Mouse (Mus musculus) hindbrain, embryonic 15.5 days (tissue): Measurements from ENCODE around the gene Ap2a2. TPM values are rescaled to one million over a fixed set of nuclear protein-coding genes. Genes with fewer than 3 reads are reported as not detected.

ENCODE experiments used
- ATAC-seq: fragments of 200-750 bp; cut with Nextera tagmentation; 2 replicates; pipeline ENCODE4 v1.8.0; 2017; ENCODE audit warnings: low read depth, moderate number of reproducible peaks, moderate TSS enrichment; ENCODE audit not compliant: low FRiP score
- H3K27ac ChIP-seq: fragments of 300-500 bp; sonication (generic); replicated peaks from 2 replicates; pipeline ENCODE4 v1.5.1; 2015; ENCODE audit warnings: mild to moderate bottlenecking, inconsistent platforms
- H3K27me3 ChIP-seq: fragments of 300-500 bp; sonication (generic); 2 replicates; pipeline ENCODE4 v1.6.1; 2015; ENCODE audit warnings: control low read depth, inconsistent platforms
- H3K36me3 ChIP-seq: fragments of 300-500 bp; sonication (generic); 2 replicates; pipeline ENCODE4 v1.6.1; 2015; ENCODE audit warnings: control low read depth, inconsistent platforms
- H3K4me1 ChIP-seq: fragments of 300-500 bp; sonication (generic); replicated peaks from 2 replicates; pipeline ENCODE4 v1.6.1; 2015; ENCODE audit warnings: control low read depth, inconsistent platforms
- H3K4me2 ChIP-seq: fragments of 300-500 bp; sonication (generic); 2 replicates; pipeline ENCODE4 v1.6.1; 2015; ENCODE audit warnings: moderate library complexity, mild to moderate bottlenecking, inconsistent platforms
- H3K4me3 ChIP-seq: fragments of 300-500 bp; sonication (generic); 2 replicates; pipeline ENCODE4 v1.5.1; 2015; ENCODE audit warnings: mild to moderate bottlenecking, inconsistent platforms
- H3K9ac ChIP-seq: fragments of 300-500 bp; sonication (generic); 2 replicates; pipeline ENCODE4 v1.6.1; 2015; ENCODE audit warnings: inconsistent platforms
- H3K9me3 ChIP-seq: fragments of 300-500 bp; sonication (generic); 2 replicates; pipeline ENCODE4 v1.6.1; 2016; ENCODE audit warnings: control low read depth, inconsistent platforms
- WGBS: fragments of 180-500 bp; shearing (Covaris S2); methylation state at CpG from one replicate; pipeline ENCODE4 v1.1.7; 2015; 5-methylcytosine and 5-hydroxymethylcytosine counted together
- polyA plus RNA-seq: library from polyadenylated mRNA; unstranded; fragments of >200 nt; fragmentation: Nextera tagmentation; extraction: Ambion mirVana; gene quantifications from 2 replicates; pipeline ENCODE4 v1.2.1, GENCODE M21; 2015

Ap2a2 gene
- polyA plus RNA-seq, 1 experiment from 2014 or later: 125 TPM

DNA sequence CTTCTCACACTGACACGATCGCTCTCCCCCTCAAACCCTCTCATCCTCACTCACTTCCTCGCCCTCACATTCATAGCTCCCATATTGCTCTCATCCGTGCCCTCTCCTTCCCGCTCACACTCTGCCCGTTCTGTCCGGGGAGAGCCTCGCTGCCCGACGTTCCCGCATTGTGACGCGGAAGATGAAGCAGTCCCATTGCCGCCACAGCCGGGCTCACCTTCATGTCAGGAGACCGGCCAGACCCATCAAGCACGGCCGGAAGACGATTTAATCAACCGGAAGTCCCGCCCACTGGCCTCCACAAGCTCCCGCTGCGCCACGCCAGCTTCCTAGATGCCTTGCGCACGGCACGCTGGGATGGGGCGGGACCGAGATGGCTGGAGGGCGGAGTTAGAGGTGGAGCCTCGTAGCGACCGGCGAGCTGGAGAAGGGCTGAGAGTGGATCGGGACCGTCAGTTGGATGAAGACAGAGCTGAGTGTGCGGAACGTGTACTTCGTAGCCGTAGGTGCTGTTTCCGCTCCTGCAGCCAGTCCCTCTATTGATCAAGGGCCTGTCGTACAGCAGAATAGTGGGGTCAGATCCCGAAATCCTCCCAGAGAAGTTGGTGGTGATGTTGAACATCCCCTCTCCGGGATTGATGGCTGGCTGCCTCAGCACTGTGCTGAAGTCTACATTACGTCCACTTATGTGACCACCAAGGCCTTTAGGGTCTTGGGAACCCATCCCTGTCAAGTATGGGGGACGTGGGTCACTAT, 22.2 kb upstream of the Ap2a2 start, which contains the start of gene Chid1:
Gene Chid1 (minus strand): TSS at position 302 of the 756 bp plus-strand sequence.
- peaks cover 21% of the 10 kb centered on the region for H3K4me1 ChIP-seq
- H3K27me3 ChIP-seq: no peaks in the 10 kb centered on the region
- ATAC-seq: peak; percentile 98
- 1% methylated on average over 46 of the region's 46 CpGs for WGBS
- no peaks in the 10 kb centered on the region for H3K36me3 ChIP-seq
- peak within 1 kb of the TSS; percentile 77 for H3K4me2 ChIP-seq
- peak within 1 kb of the TSS; percentile 64 for H3K4me3 ChIP-seq
- H3K27ac ChIP-seq: peak within 1 kb of the TSS; percentile 87
- peak within 1 kb of the TSS; percentile 64 for H3K9ac ChIP-seq
- H3K9me3 ChIP-seq: no peaks in the 10 kb centered on the region

DNA sequence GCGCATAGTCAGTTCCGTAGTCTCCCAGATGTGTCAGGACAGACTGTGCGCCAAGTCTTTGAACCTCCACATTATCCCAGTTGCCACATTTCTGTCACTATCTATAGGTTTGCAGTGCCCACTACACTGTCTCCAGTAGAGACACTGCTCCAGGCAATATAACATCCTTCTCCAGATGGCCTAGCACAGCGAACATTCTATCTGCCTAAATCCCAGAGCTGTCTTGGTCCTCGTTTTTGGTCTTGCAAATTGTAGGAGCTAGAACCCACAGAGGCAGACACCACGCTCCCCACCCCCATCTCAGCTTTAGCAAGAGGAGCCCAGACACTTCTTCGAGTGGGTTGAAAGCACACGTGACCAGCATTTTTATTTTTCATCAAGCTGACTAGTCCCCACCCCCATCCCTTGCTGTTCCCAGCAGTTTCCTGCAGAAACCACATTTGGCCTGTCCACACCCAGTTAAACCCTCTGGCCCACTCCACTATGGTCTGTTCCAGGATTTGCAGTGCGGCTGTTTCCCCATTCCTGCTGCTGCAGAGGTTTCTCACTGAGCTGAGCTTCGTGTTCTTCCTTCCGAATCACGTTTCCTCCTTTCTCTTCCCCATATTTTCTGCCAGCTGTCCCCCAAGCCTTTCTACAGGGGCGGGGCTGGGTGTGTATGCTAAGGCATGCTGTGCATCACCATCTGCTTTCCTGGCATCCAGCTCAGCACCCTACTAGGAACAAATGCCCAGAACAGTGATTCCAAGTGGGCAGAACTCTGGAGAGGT, 21.5 kb upstream of the Ap2a2 start:
- Histone ChIP-seq H3K36me3 (no peaks in the 10 kb centered on the region), H3K27me3 (no peaks in the 10 kb centered on the region), H3K9me3 (no peaks in the 10 kb centered on the region), H3K9ac (peak overlapping the region; percentile 50), H3K4me3 (peak overlapping the region; percentile 64), H3K4me1 (peaks cover 21% of the 10 kb centered on the region), H3K4me2 (peak overlapping the region; percentile 77), H3K27ac (peak overlapping the region; percentile 78)
- WGBS: 50% methylated on average over 13 of the region's 13 CpGs
- peak; percentile 38 for ATAC-seq

DNA sequence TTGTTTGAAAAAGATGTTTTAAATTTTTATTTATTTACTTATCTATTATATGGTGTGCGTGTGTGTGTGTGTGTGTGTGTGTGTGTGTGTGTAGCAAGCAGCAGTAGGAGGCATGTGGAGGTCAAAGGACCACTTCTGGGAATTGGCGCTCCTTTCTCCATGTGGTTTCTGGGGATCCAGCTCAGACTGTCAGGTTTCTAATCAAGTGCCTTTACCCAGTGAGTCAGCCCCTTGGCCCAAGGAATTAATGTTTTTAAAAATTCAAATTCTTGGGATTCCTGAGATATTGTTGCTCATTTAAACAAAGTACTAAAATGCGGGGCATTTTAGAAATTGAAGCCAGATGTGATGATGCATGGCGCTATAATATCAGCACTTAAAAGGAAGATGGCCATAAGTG, 20.3 kb upstream of the Ap2a2 start:
- no peak overlapping the region for H3K9ac ChIP-seq
- 90% methylated on average over 4 of the region's 4 CpGs for WGBS
- no peak for ATAC-seq
- H3K9me3 ChIP-seq: no peaks in the 10 kb centered on the region
- H3K4me2 ChIP-seq: no peak overlapping the region
- no peaks in the 10 kb centered on the region for H3K27me3 ChIP-seq
- H3K27ac ChIP-seq: no peak overlapping the region
- H3K4me3 ChIP-seq: no peak overlapping the region
- peaks cover 21% of the 10 kb centered on the region for H3K4me1 ChIP-seq
- no peaks in the 10 kb centered on the region for H3K36me3 ChIP-seq

DNA sequence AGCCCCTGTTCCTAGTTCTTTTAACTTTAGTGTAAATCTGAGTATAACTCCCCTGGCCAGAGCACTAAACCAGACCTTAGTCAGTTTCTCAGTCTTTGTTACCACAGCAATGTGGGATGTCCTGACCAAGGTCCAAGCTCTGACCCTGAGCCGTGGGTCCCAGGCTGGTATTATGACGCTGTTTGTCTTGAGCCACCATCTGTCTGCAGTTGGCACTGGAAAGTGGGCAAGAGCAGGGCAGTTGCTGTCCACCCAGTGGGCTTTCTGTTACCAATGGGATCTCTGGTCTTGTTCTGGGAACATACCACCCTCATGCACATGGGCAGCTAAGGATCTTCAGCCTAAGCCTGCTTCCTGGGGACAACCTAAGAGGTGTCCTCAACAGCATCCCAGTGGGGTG, 19.4 kb upstream of the Ap2a2 start:
- H3K36me3 ChIP-seq: no peaks in the 10 kb centered on the region
- H3K27ac ChIP-seq: no peak overlapping the region
- H3K9me3 ChIP-seq: no peaks in the 10 kb centered on the region
- no peak overlapping the region for H3K9ac ChIP-seq
- no peak for ATAC-seq
- H3K4me3 ChIP-seq: no peak overlapping the region
- H3K27me3 ChIP-seq: no peaks in the 10 kb centered on the region
- H3K4me1 ChIP-seq: peaks cover 21% of the 10 kb centered on the region
- no peak overlapping the region for H3K4me2 ChIP-seq
- WGBS: 87% methylated on average over 2 of the region's 2 CpGs

DNA sequence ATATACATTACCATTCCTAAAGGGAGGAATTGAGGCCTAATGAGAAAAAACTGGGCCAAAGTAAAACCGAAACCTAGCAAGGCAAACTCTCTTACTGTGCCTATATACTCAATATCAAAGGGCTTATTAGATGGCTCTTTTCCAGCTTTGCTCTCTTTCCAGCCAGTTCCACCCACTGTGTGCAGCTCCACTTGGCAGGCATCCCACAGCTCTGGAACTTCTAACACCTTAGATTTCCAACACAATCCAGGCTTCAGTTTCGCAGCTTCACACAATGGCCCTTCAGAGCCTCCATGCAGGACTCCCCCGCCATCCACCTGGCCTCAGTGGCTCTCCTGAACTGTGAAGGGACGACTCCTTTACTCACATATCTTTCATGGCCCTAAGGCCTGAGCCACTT, 17.3 kb upstream of the Ap2a2 start:
- Histone ChIP-seq H3K9ac (no peak overlapping the region), H3K4me3 (no peak overlapping the region), H3K4me1 (peaks cover 9% of the 10 kb centered on the region), H3K27ac (no peak overlapping the region), H3K4me2 (no peak overlapping the region), H3K36me3 (no peaks in the 10 kb centered on the region), H3K27me3 (no peaks in the 10 kb centered on the region), H3K9me3 (no peaks in the 10 kb centered on the region)
- no peak for ATAC-seq
- 69% methylated on average over 4 of the region's 4 CpGs for WGBS

DNA sequence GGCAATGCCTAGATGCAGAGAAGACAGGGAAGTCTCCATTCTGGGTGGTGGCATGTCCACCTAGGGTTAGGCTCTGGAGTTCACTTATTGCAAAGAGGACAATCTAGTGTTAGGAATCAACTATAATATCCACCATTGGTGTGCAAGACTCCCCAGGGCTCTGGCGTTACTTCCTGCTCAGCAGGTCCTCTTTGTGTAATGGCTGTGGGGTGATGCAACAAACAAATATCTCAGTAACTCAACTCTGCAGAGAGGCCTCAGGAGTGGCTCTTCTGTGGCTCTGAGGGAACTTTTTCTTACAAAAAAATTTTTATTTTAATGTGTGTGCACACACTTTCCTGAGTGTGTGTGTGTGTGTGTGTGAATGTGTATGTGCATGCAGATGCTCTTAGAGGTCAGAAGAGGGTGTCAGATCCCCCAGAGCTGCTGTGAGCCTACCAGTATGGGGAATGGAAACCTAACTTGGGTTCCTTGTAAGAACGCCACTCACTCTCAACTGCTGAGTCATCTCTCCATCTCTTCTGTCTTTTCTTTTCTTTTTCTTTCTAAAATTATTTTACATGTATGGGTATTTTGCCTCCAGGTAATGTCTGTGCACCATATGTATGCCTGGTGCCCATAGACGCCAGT, 12.4 kb upstream of the Ap2a2 start:
- Histone ChIP-seq H3K27ac (no peak overlapping the region), H3K9ac (no peak overlapping the region), H3K4me1 (no peaks in the 10 kb centered on the region), H3K36me3 (no peaks in the 10 kb centered on the region), H3K9me3 (no peaks in the 10 kb centered on the region), H3K27me3 (no peaks in the 10 kb centered on the region), H3K4me3 (no peak overlapping the region), H3K4me2 (no peak overlapping the region)
- 88% methylated on average over 3 of the region's 3 CpGs for WGBS
- ATAC-seq: no peak

DNA sequence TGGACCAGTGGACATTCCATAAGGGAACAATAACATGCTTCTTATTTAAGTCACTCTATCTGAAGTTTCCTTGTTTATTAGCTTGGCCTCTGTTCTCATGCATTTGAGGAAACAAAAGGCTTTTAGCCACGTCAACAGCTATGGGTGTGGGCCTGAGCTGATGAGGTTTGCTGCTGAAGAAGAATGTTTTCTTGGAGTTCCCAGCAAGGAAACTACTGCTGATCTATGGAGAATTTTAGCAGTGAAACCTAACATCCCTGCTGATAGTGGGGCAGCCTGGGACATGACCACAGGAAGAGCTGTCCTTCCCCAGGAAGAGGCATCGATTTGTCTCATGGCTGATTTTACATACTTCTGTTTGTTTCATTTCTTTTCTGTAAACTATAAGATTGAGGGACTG, 11.5 kb upstream of the Ap2a2 start:
- no peaks in the 10 kb centered on the region for H3K27me3 ChIP-seq
- no peak overlapping the region for H3K4me3 ChIP-seq
- no peak overlapping the region for H3K27ac ChIP-seq
- no peaks in the 10 kb centered on the region for H3K9me3 ChIP-seq
- ATAC-seq: no peak
- no peaks in the 10 kb centered on the region for H3K36me3 ChIP-seq
- H3K4me2 ChIP-seq: no peak overlapping the region
- WGBS: 78% methylated on average over 2 of the region's 2 CpGs
- no peaks in the 10 kb centered on the region for H3K4me1 ChIP-seq
- H3K9ac ChIP-seq: no peak overlapping the region

DNA sequence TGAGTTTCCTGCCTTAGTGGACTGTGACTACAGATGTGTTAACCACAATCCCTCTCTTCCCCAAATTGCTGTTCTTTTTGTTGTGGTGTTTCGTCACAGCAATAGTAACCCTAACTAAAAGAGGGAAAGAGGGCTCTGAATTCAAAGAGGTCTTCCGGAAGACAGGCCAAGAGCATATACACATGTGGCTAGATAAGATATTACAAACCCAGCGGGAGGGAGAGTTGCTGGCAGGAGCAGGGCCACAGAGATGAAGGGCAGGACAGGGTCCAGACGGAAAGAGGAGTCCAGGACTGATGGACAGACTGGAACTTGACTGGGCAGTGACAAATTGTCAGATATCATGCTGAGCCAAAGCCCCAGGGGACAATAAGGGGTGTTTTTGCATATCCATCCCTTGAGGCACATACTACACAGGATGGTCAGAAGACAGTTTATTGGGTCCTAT, 3.6 kb upstream of the Ap2a2 start:
- H3K4me2 ChIP-seq: no peak overlapping the region
- H3K9ac ChIP-seq: no peak overlapping the region
- H3K4me1 ChIP-seq: peaks cover 10% of the 10 kb centered on the region
- ATAC-seq: no peak
- H3K36me3 ChIP-seq: no peaks in the 10 kb centered on the region
- H3K9me3 ChIP-seq: no peaks in the 10 kb centered on the region
- H3K4me3 ChIP-seq: no peak overlapping the region
- no peak overlapping the region for H3K27ac ChIP-seq
- no peaks in the 10 kb centered on the region for H3K27me3 ChIP-seq
- WGBS: 69% methylated on average over 4 of the region's 4 CpGs

DNA sequence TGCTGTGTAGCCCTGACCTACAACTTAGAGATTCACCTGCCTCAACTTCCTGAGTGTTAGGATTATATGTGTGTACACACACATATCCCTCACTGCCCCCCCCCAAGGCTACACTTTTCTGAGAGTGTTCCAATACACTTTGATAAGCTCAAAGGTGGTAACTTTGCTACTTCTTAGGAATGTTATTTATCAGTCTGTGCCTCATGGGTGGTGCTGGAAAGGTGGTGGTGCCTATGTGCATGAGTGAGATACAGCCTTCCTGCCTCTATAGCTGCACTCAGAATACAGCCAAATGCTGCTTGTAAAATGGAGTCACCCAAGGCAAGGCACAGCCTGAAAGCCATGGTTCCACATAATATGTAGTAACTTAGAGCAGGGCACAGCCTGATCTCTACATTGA, 3.0 kb upstream of the Ap2a2 start:
- H3K4me1 ChIP-seq: peaks cover 16% of the 10 kb centered on the region
- no peaks in the 10 kb centered on the region for H3K9me3 ChIP-seq
- H3K4me3 ChIP-seq: no peak overlapping the region
- H3K27me3 ChIP-seq: no peaks in the 10 kb centered on the region
- no peak for ATAC-seq
- H3K4me2 ChIP-seq: no peak overlapping the region
- no peak overlapping the region for H3K27ac ChIP-seq
- H3K9ac ChIP-seq: no peak overlapping the region
- no peaks in the 10 kb centered on the region for H3K36me3 ChIP-seq

DNA sequence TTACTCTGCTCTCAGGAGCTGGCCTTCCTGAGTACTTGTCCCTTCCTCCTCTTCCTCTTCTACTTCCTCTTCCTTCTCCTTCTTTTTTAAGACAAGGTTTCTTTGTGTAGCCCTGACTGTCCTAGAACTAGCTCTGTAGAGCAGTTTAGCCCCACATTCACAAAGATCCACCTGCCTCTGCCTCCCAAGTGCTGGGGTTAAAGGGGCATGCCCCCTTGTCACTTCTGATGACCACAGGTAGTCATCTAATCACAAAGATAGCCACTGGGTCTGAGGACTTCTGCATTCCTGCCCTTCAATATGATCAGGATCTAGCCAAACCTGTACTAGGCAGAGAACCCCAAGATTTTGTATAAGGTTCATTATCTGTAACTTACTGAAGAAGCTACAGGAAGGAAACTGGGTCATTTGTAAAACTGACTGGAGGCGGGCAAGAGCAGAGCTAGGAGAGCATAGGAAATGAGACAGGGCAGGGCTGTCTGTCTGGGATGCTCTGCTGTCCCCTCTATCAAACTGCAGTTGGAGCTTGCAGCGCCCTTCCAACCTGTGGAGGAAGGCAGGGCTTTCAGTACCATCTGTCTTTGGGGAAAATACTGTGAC, 2.1 kb upstream of the Ap2a2 start:
- WGBS: 73% methylated on average over 2 of the region's 2 CpGs

DNA sequence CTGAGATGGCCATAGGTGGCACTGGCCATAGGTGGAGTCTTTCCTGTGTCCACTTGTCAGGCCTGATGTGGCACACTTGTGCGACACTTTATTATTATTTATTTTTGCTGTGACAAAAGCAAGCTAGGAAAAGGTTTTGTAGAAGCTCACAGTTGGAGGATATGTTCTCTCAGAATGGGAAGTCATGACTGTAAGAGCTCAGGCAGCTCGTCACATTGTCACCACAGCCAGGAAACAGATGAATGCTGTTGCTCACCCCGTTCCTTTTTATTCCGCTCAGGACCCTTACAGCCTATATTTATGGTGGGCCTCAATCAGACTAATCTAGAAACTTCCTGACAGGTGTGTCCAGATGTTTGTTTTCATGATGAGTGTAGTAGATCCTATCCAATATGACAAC, 1.5 kb upstream of the Ap2a2 start:
- Histone ChIP-seq H3K4me2 (no peak overlapping the region), H3K36me3 (no peaks in the 10 kb centered on the region), H3K4me1 (peaks cover 24% of the 10 kb centered on the region), H3K27ac (no peak overlapping the region), H3K4me3 (no peak overlapping the region), H3K9ac (no peak overlapping the region), H3K27me3 (no peaks in the 10 kb centered on the region), H3K9me3 (no peaks in the 10 kb centered on the region)
- 88% methylated on average over 4 of the region's 4 CpGs for WGBS
- ATAC-seq: no peak

More for the DNA sequence above, 2.1 kb upstream of the Ap2a2 start:
- Histone ChIP-seq H3K4me3 (no peak overlapping the region), H3K9me3 (no peaks in the 10 kb centered on the region), H3K4me2 (no peak overlapping the region), H3K4me1 (peaks cover 24% of the 10 kb centered on the region), H3K36me3 (no peaks in the 10 kb centered on the region), H3K9ac (no peak overlapping the region), H3K27me3 (no peaks in the 10 kb centered on the region), H3K27ac (no peak overlapping the region)
- ATAC-seq: no peak

DNA sequence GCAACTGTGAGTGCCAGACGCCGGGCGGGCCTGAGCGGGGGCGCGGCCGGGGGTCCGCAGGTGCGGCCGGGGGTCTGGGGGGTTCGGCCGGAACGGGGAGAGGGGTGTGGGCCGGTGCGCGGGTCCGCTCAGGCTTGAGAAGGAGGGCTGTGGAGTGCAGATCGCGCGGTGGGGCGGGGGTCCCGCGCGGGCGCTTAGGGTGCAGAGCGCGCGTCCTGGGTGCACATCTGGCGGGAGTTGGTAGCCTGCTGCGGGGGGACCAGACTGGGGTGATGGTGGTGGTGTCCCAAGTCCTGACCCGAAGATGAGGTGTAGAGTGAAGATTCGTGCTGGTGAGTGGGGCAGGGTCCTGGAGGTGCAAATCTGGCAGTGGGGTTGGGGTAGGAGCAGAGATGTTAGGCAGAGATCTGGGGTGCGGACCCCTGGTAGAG, 463 bp downstream of the Ap2a2 start:
- ATAC-seq: peak; percentile 59
- H3K27me3 ChIP-seq: no peaks in the 10 kb centered on the region
- H3K4me3 ChIP-seq: peak overlapping the region; percentile 97
- H3K9ac ChIP-seq: peak overlapping the region; percentile 92
- under 1% methylated on average over 30 of the region's 33 CpGs for WGBS
- H3K4me2 ChIP-seq: peak overlapping the region; percentile 90
- H3K9me3 ChIP-seq: no peaks in the 10 kb centered on the region
- peaks cover 36% of the 10 kb centered on the region for H3K4me1 ChIP-seq
- peak overlapping the region; percentile 92 for H3K27ac ChIP-seq
- H3K36me3 ChIP-seq: no peaks in the 10 kb centered on the region
